Mouse (Mus musculus): ENCODE data around the gene Tuba1a. TPM values are rescaled to one million over a fixed set of nuclear protein-coding genes. Genes with fewer than 3 reads are reported as not detected.
"Not testable (repeated sequence)": the region's sequence is repeated elsewhere in the genome, so short reads cannot be mapped to it uniquely, and the experiment has no call there.

The Tuba1a gene
- total RNA-seq, 2 experiments from 2014 or later: 74.3 to 169 TPM

- DNase-seq (ENCODE audit: low spot score in 2 of 2): no peak
These were observed 23.3 kb downstream of the Tuba1a start for GRCm38 (mm10) chr15:98930017-98930734.

GRCm38 (mm10) chr15:98928598-98929240 is 24.8 kb downstream of the Tuba1a start:
- DNase-seq (ENCODE audit: low spot score in 2 of 2): peak; percentile 61 to 67

GRCm38 (mm10) chr15:98927566-98927965 is 25.9 kb downstream of the Tuba1a start:
- no peak for DNase-seq (ENCODE audit: low spot score in 2 of 2)

- DNase-seq (ENCODE audit: low spot score in 2 of 2): no peak
These were observed 28.8 kb downstream of the Tuba1a start for GRCm38 (mm10) chr15:98924682-98925081.

- no peak for DNase-seq (ENCODE audit: low spot score in 2 of 2)
These were observed 30.4 kb downstream of the Tuba1a start for GRCm38 (mm10) chr15:98923031-98923537.

GRCm38 (mm10) chr15:98922581-98922980 is 30.9 kb downstream of the Tuba1a start:
- DNase-seq (ENCODE audit: low spot score in 2 of 2): no peak

GRCm38 (mm10) chr15:98921510-98921909 is 32.0 kb downstream of the Tuba1a start:
- DNase-seq (ENCODE audit: low spot score in 2 of 2): no peak

- DNase-seq (ENCODE audit: low spot score in 2 of 2): not testable (repeated sequence)
These were observed 35.0 kb downstream of the Tuba1a start for GRCm38 (mm10) chr15:98918499-98918895.

GRCm38 (mm10) chr15:98917538-98918498 is 35.7 kb downstream of the Tuba1a start, which contains the start of gene Lmbr1l:
TSS of gene Lmbr1l (minus strand) at chr15:98918231.
- DNase-seq (ENCODE audit: low spot score in 2 of 2): peak; percentile 92 to 93

- peak in 1 of 2 experiments; percentile 21 for DNase-seq (ENCODE audit: low spot score in 2 of 2)
These were observed 36.4 kb downstream of the Tuba1a start for GRCm38 (mm10) chr15:98917091-98917490.

GRCm38 (mm10) chr15:98916016-98916415 is 37.5 kb downstream of the Tuba1a start:
- DNase-seq (ENCODE audit: low spot score in 2 of 2): no peak

- DNase-seq (ENCODE audit: low spot score in 2 of 2): no peak
These were observed 38.6 kb downstream of the Tuba1a start for GRCm38 (mm10) chr15:98914903-98915302.

GRCm38 (mm10) chr15:98904692-98905091 is 48.8 kb downstream of the Tuba1a start:
- no peak for DNase-seq (ENCODE audit: low spot score in 2 of 2)

GRCm38 (mm10) chr15:98902600-98902999 is 50.9 kb downstream of the Tuba1a start:
- no peak for DNase-seq (ENCODE audit: low spot score in 2 of 2)

GRCm38 (mm10) chr15:98901530-98901929 is 52.0 kb downstream of the Tuba1a start:
- no peak for DNase-seq (ENCODE audit: low spot score in 2 of 2)

Other genes starting within 250 kb of the Tuba1a start
- under 1 TPM; 0.43 to 0.45 TPM for gene Ccdc65, start 245.5 kb downstream of the Tuba1a start, total RNA-seq (2021)
- 1 to 10 TPM; 4.7 to 6.7 TPM for gene Fkbp11, start 225.5 kb downstream of the Tuba1a start, total RNA-seq (2021)
- 100 to 1,000 TPM; 104 to 145 TPM for gene Arf3, start 190.5 kb downstream of the Tuba1a start, total RNA-seq (2021)
- 1 to 10 TPM in 1 of 2 experiments, under 1 TPM in 1; 0.36 to 3.1 TPM for gene Wnt10b, start 175.6 kb downstream of the Tuba1a start, total RNA-seq (2021)
- not detected for gene Wnt1, start 163.8 kb downstream of the Tuba1a start, total RNA-seq (2021)
- gene Ddn, start 144.2 kb downstream of the Tuba1a start, total RNA-seq (2021): not detected
- gene Prkag1, start 122.2 kb downstream of the Tuba1a start, total RNA-seq (2021): 10 to 100 TPM; 64.0 to 71.5 TPM
- 10 to 100 TPM; 54.6 to 59.5 TPM for gene Kmt2d, start 82.5 kb downstream of the Tuba1a start, total RNA-seq (2021)
- gene Rhebl1, start 59.2 kb downstream of the Tuba1a start, total RNA-seq (2021): 1 to 10 TPM; 1.2 to 2.5 TPM
- 1 to 10 TPM in 1 of 2 experiments, under 1 TPM in 1; 0.86 to 2.1 TPM for gene Dhh, start 55.2 kb downstream of the Tuba1a start, total RNA-seq (2021)
- gene Lmbr1l, start 35.5 kb downstream of the Tuba1a start, total RNA-seq (2021): 10 to 100 TPM; 12.1 to 14.0 TPM
- gene Tuba1b, start 19.1 kb downstream of the Tuba1a start, total RNA-seq (2021): 100 to 1,000 TPM; 193 to 255 TPM
- gene Gm49450, start 152 bp downstream of the Tuba1a start, total RNA-seq (2021): not detected
- 100 to 1,000 TPM; 235 to 284 TPM for gene Tuba1c, start 76.2 kb upstream of the Tuba1a start, total RNA-seq (2021)
- under 1 TPM; 0.51 to 0.56 TPM for gene Prph, start 101.5 kb upstream of the Tuba1a start, total RNA-seq (2021)
- not detected for gene Troap, start 120.9 kb upstream of the Tuba1a start, total RNA-seq (2021)
- gene C1ql4, start 134.1 kb upstream of the Tuba1a start, total RNA-seq (2021): not detected
- gene Dnajc22, start 139.5 kb upstream of the Tuba1a start, total RNA-seq (2021): 1 to 10 TPM; 2.5 to 8.4 TPM
- 10 to 100 TPM; 10.4 to 10.6 TPM for gene Spats2, start 172.2 kb upstream of the Tuba1a start, total RNA-seq (2021)